Mouse (Mus musculus) adipocyte (in vitro differentiated cells): Measurements from ENCODE around the gene Nudt13.
"Not testable (repeated sequence)": the region's sequence is repeated elsewhere in the genome, so short reads cannot be mapped to it uniquely, and the experiment has no call there.

Source experiments
- DNase-seq: peaks from one replicate; pipeline ENCODE4 v3.0.0-alpha.2; 2016; ENCODE audit warnings: low spot score

Gene Nudt13

GRCm38 (mm10) chr14:20294117-20294892, at the start of gene Nudt13:
Nudt13 (plus strand) TSS chr14:20294697.
- peak; percentile 90 for DNase-seq

DNA sequence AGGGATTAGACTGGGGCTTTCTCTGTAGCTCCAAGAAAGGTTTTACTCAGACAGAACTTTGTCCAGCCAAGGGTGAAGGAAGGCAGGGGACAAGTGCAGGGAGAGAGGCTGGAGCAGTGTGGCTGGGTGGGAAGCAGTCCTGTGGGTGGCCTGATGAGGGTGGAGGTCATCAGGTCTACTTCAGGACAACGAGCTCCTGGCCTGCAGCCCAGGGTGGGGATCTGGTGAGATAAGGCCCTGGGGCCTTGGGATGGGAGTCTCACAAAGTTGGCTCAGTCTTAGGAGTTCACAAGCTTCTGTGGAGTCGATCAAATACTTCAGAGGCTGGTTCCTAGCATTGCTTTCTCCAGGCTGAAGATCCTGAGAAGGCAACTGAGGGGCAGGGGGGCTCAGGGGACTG, 49.2 kb upstream of the Nudt13 start:
- no peak for DNase-seq

DNA sequence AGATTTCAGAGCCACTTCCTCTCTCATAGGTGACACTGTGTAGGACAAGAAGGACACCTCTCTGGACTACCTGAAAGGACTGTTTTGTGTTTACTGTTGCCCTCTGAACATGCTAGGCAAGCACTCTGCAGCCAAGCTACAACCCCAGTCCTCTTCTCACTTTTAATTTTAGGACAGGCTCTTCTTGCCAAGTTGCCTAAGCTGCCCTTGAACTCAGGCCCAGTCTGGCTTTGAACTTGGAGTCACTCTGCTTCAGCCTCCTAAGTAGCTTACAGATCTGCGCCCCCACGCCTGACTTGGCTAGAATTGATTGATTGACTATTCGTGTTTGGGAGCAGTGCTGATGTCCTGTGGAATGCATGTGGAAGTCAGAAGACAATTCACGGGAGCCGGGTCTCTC, 48.6 kb upstream of the Nudt13 start:
- DNase-seq = no peak

- DNase-seq = no peak
These were observed 47.7 kb upstream of the Nudt13 start for GRCm38 (mm10) chr14:20246811-20247266.

DNA sequence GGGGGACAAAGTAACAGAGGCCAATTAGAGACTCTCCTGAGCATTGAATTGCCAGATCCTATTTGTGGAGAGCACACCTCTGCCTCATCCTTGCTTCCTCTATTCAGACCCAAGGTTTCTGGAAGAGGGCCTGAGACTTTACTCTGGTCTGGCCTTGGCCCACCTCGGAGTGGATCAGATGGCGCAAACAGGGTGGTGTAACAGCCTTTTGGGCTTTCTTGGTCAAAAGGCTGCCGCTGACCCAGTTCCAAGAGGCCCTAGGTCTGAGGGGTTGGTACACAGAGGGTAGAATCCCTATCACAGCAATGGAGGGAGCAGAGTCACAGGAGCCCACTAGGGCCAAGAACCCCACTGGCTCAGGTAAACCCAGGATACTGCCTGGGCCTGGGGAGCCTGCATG, 46.5 kb upstream of the Nudt13 start:
- no peak for DNase-seq

DNA sequence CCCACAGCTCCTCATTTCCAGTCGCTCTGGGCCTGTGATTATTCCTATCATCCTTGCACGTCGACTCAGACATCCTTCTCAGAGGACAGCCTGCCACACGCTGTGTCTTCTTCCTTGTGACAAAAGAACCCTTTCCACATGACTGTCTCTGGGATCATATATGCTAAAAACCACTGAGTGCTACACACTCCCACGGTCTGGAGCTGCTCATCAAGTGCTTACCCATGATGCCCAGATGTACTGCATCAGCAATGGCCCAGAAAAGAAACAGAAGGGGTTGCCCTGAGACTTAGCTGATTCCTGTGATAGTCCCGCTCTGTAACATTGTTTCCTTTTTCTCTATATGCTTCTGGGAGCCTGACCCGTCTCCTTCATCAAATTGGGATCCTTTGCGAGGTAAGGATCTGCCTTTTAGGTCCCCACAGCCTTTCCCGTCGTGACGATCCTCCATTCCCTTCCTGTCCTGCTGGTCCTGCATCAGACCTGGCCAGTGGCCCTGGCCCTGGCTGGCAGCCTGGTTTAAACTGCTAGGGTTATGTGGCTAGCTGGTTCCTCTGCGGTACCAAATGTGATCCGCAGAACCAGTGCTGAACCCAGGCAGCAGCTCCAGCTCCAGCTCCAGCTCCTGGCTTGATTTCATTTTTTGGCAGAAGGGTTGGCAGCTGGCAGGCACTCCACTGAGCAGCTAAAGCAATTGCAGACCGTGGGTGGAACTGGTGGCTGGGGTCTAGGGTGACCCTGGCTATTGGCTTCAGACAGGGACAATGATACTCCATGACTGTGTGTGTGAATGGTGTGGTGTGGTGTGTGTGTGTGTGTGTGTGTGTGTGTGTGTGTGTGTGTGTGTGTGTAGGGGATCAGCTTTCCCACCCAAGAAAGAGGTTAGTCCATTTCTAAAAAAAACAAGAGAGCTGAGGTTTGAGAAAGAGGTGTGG, 44.0 kb upstream of the Nudt13 start:
- DNase-seq = peak; percentile 35

DNA sequence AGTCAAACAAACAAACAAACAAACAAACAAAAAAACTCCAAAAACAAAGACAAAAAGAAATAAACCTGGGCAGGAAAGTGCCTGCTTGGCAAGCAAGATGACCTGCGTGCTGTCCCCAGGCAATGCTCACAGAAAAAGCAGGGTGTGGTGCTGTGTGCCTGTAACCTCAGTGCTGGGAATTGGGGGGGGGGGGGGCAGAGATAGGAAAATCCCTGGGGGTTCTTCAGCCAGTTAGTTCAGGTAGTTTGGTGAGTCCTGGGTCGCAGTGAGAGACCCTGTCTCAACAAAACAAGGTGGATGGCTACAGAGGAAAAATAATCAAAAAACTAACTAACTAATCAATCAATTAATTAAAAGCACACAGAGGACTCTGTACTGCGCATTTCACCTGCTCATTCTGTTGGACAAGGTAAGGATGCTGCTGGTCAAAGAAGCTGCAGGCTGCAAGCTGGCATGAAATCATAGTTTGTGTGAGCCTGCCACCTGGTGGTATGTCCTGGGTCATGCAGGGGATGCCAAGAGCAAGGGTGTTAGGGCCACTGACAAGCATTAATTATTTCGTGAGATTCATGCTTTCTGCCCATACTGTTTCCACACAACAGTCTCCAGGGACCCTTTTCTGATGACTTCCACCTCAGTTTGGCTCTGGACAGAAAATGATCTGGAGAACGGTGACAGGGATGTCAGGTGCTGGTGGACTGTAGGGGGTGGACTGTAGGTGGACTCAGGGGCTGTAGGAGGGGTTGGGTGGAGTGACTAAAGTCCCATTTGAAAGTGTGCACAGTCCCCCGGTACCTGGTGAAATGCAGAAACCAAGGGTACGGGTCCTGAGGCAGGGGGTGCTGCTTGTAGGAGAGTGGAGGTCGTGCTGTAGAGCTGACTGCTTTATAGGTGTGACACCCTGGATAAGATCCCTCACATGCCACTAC, 36.0 kb upstream of the Nudt13 start:
- DNase-seq = peak; percentile 71

- DNase-seq = no peak
These were observed 32.2 kb upstream of the Nudt13 start for GRCm38 (mm10) chr14:20262346-20262745.

DNA sequence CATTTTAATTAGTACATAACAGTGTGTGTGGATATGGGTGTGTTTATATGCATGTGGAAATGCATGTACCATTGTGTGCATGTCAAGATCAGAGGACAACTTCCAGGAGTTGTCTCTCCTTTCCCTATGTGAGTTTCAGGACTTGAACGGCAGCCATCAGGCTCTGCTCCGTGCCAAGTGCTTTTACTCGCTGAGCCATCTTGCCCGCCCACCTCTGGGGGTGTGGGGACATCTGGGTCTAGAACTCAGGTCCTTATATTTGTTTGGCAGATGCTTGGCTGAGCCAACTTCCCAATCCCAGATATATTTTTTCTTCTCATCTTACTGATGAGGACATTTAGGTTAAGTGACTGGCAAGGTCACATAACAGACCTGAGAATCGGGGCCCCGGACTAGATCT, 26.1 kb upstream of the Nudt13 start:
- DNase-seq = peak; percentile 5

DNA sequence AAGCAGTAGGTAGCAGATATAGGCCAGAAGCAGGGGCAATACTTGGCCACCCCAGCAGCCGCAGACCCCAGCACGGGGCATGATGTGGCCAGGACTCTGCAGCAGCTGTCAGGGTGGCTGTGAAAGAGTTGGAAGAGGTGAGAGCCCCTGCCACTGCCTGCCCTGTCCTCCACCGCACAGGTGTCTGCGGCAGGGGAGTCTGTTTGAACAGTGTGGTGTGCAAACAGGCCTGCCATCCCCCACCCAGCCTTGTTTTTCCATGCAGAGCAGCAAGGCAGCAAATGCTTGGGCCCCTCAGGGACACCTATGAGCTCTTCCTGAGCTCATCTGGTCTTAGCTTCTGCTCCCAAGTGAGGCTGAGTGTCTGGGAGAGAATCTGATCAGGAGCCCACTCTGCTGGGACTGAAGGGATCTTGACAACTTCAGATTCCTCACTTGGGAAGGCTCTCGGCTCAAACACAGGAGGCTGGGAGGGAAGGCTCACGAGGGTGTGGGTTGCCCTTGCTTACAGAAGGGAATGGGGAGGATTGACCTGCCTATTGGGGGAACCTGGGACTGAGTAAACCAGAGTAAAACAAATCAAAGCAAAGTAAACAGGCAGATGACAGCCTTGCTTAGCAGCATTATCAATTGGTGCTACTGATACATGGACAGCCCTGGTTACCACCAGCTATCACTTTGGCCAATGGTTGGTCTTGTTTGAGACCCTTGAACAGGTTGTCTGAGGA, 25.3 kb upstream of the Nudt13 start, which contains the start of gene Kcnk16:
Kcnk16 (minus strand) TSS at position 118 of the 728 bp plus-strand sequence.
- no peak for DNase-seq

GRCm38 (mm10) chr14:20291391-20291790, 3.1 kb upstream of the Nudt13 start:
- no peak for DNase-seq

GRCm38 (mm10) chr14:20294947-20295346, 450 bp downstream of the Nudt13 start:
- DNase-seq = no peak

- no peak for DNase-seq
These were observed 3.1 kb downstream of the Nudt13 start for GRCm38 (mm10) chr14:20297616-20298015.

DNA sequence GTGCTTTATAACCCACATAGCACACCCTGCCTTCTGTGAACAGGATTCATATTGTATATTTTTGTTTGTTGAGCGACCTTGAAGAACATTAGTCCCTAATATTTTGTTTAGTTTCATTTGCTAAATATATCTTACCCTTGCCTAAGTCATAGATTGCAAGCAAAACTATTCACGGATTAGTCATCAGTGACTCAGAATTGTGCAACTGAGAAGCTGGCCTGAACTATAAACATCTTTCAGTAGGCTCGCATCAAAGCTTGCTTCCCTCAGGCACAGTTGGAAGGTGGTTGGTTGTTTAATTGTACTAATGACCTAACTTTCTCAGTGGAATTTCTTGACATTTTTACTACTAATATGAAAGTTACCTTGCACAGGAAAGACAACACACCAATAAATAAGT, 3.6 kb downstream of the Nudt13 start:
- peak; percentile 77 for DNase-seq

DNA sequence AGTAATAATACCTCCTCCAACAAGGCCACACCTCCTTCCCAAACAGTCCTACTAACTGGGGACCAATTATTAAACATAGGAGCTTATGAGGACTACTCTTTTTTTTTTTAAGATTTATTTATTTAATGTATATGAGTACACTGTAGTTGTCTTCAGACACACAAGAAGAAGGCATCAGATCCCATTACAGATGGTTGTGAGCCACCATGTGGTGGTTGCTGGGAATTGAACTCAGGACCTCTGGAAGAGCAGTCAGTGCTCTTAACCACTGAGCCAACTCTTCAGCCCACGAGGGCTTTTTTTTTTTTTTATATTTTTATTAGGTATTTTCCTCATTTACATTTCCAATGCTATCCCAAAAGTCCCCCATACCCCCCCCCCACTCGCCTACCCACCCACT, 10.6 kb downstream of the Nudt13 start:
- DNase-seq = not testable (repeated sequence)

DNA sequence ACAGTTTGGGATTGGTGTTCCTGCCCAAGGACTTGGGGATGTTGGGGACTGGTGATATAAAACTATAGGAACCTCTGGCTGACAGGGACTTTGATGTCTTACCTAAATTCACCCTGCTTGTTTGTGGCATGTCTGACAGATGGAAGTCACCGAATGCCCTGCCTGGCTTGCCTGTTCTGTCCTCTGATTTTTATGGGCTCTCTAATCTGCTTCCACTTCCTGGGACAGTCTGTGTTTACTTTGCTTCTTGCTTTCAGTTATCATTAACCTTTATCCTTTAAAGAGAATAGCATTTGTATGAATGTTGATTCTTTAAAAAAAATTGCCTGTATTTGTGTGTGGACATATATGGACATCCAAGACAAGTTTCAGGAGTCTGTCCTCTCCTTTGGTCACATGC, 20.6 kb downstream of the Nudt13 start:
- no peak for DNase-seq

DNA sequence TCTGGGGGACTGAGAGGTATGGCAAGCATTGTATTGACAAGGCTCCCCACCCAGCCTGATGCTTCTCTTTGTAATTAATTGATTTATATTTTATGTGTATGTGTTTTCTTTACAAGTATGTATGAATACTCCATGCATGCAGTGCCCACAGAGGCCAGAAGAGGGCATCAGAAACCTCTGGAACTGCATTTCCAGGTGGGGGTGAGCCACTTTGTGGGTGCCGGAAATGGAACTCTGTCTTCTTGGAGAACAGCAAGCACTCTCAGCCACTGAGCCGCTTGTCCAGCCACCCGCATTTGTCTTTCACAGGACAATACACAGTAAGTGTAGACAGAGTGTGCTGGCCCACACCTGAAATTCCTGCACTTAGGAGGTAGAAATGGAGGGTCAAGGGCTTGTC, 24.9 kb downstream of the Nudt13 start:
- DNase-seq = no peak

- DNase-seq = no peak
These were observed 29.7 kb downstream of the Nudt13 start for GRCm38 (mm10) chr14:20324196-20324595.

GRCm38 (mm10) chr14:20328474-20328873, 34.0 kb downstream of the Nudt13 start:
- DNase-seq = no peak

- no peak for DNase-seq
These were observed 36.8 kb downstream of the Nudt13 start for GRCm38 (mm10) chr14:20331316-20331715.

GRCm38 (mm10) chr14:20339415-20339814, 44.9 kb downstream of the Nudt13 start:
- no peak for DNase-seq
